Mouse (Mus musculus) right cerebral cortex, postnatal 36 days (tissue): Measurements from ENCODE around the gene Rbpj.

ENCODE experiments used
- DNase-seq, 2 experiments: peaks; one replicate each; pipeline ENCODE4 v3.0.0; 2022; ENCODE audit warnings: low spot score in 2 of 2, mixed read lengths in 1 of 2

Gene Rbpj

GRCm38 (mm10) chr5:53509927-53510326, 44.0 kb downstream of the Rbpj start:
- DNase-seq = peak in 1 of 2 experiments; percentile 23

- no peak for DNase-seq
Observed at GRCm38 (mm10) chr5:53511426-53511825, 45.5 kb downstream of the Rbpj start.

GRCm38 (mm10) chr5:53514959-53515612, 49.1 kb downstream of the Rbpj start:
- DNase-seq = no peak

GRCm38 (mm10) chr5:53516482-53516881, 50.5 kb downstream of the Rbpj start:
- no peak for DNase-seq

- DNase-seq = no peak
Observed at GRCm38 (mm10) chr5:53517802-53518201, 51.9 kb downstream of the Rbpj start.

- no peak for DNase-seq
Observed at GRCm38 (mm10) chr5:53519131-53519530, 53.2 kb downstream of the Rbpj start.

GRCm38 (mm10) chr5:53519998-53520577, 54.1 kb downstream of the Rbpj start:
- DNase-seq = no peak

GRCm38 (mm10) chr5:53523046-53523445, 57.1 kb downstream of the Rbpj start:
- peak; percentile 16 to 22 for DNase-seq

- DNase-seq = no peak
Observed at GRCm38 (mm10) chr5:53524162-53524561, 58.2 kb downstream of the Rbpj start.

- no peak for DNase-seq
Observed at GRCm38 (mm10) chr5:53524831-53525230, 58.9 kb downstream of the Rbpj start.

GRCm38 (mm10) chr5:53525305-53526069, 59.5 kb downstream of the Rbpj start:
- peak; percentile 67 to 83 for DNase-seq

- DNase-seq = no peak
Observed at GRCm38 (mm10) chr5:53526070-53526430, 60.1 kb downstream of the Rbpj start.

- DNase-seq = no peak
Observed at GRCm38 (mm10) chr5:53529846-53530245, 63.9 kb downstream of the Rbpj start.

- DNase-seq = no peak
Observed at GRCm38 (mm10) chr5:53535096-53535495, 69.1 kb downstream of the Rbpj start.

GRCm38 (mm10) chr5:53536635-53537554, 70.9 kb downstream of the Rbpj start:
- DNase-seq = no peak

GRCm38 (mm10) chr5:53539860-53540633, 74.1 kb downstream of the Rbpj start:
- no peak for DNase-seq

- DNase-seq = no peak
Observed at GRCm38 (mm10) chr5:53542073-53542472, 76.1 kb downstream of the Rbpj start.

GRCm38 (mm10) chr5:53543399-53543798, 77.4 kb downstream of the Rbpj start:
- DNase-seq = no peak

- DNase-seq = no peak
Observed at GRCm38 (mm10) chr5:53543945-53544344, 78.0 kb downstream of the Rbpj start.

- no peak for DNase-seq
Observed at GRCm38 (mm10) chr5:53546440-53546839, 80.5 kb downstream of the Rbpj start.

GRCm38 (mm10) chr5:53546979-53547472, 81.1 kb downstream of the Rbpj start:
- no peak for DNase-seq
